Mouse (Mus musculus) embryonic facial prominence, embryonic 10.5 days (tissue): ENCODE results near the gene Camta1. TPM values are rescaled to one million over a fixed set of nuclear protein-coding genes. Genes with fewer than 3 reads are reported as not detected.

Source experiments
- DNase-seq: peaks from one replicate; pipeline ENCODE4 v3.0.0-alpha.2; 2017; ENCODE audit warnings: low spot score
- H3K27ac ChIP-seq: fragments of 300-500 bp; sonication (generic); replicated peaks from 2 replicates; pipeline ENCODE4 v1.5.1; 2016; ENCODE audit warnings: mild to moderate bottlenecking
- H3K27me3 ChIP-seq: fragments of 300-500 bp; sonication (generic); replicated peaks from 2 replicates; pipeline ENCODE4 v1.6.1; 2016; ENCODE audit warnings: low read depth, mild to moderate bottlenecking; ENCODE audit not compliant: poor library complexity, severe bottlenecking
- H3K36me3 ChIP-seq: fragments of 300-500 bp; sonication (generic); replicated peaks from 2 replicates; pipeline ENCODE4 v1.6.1; 2016; ENCODE audit warnings: mild to moderate bottlenecking, moderate library complexity
- H3K4me1 ChIP-seq: fragments of 300-500 bp; sonication (generic); 2 replicates; pipeline ENCODE4 v1.6.1; 2016
- H3K4me3 ChIP-seq: fragments of 300-500 bp; sonication (generic); 2 replicates; pipeline ENCODE4 v1.5.1; 2016; ENCODE audit warnings: mild to moderate bottlenecking, moderate library complexity
- H3K9me3 ChIP-seq: fragments of 300-500 bp; sonication (generic); 2 replicates; pipeline ENCODE4 v1.6.1; 2016; ENCODE audit warnings: mild to moderate bottlenecking
- WGBS: fragments of 180-500 bp; shearing (Covaris S2); methylation state at CpG from one replicate; pipeline ENCODE4 v1.1.7; 2016; 5-methylcytosine and 5-hydroxymethylcytosine counted together
- polyA plus RNA-seq: library from polyadenylated mRNA; unstranded; fragments of >200 nt; fragmentation: Nextera tagmentation; extraction: Ambion mirVana; gene quantifications from 2 replicates; pipeline ENCODE4 v1.2.1, GENCODE M21; 2016

Gene Camta1
- polyA plus RNA-seq, 1 experiment from 2014 or later, result 110 TPM

DNA sequence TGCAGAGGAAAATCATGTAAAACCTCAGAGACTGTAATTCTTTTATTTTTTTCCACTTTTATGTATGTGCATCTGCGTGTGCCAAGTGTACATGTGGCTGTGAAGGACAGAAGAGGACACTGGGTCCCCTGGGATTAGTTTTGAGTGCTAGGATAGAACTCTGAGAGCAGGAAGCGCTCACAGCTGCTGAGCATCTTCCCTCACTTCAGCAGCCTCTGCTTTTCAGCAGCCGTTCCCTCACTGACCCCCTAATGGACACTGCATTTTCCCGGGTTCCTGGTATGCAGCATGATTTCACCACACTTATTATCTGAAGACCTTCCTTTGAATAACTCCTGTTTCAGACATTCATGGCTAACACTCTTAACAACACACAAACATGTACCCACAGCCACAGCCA lies 93.9 kb downstream of the Camta1 start:
- no peaks in the 10 kb centered on the region for H3K36me3 ChIP-seq
- H3K27me3 ChIP-seq, result no peaks in the 10 kb centered on the region
- H3K9me3 ChIP-seq, result no peaks in the 10 kb centered on the region
- H3K4me3 ChIP-seq, result no peak overlapping the region
- 87% methylated on average over 4 of the region's 4 CpGs for WGBS
- DNase-seq, result no peak
- H3K27ac ChIP-seq, result no peak overlapping the region
- H3K4me1 ChIP-seq, result no peaks in the 10 kb centered on the region; the same call in 1 of the 2 replicates

DNA sequence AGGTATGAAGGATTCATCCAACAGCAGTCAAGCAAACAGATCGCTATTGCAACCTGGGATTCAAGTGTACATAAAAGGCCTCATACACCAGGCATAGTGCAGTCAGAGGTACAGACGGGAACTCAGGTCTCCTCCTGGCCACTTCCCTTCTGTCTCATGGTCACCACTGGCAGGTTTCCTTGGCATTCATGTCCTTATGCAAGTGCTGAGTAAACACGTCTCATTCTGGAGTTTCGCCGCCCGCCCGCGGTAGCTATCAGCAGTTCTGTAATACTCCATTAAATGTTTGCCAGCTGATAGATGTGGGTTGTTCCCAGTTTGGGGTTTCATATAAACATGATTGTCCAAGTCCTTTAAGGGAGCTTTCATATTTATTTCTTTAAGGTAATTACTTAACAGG lies 94.3 kb downstream of the Camta1 start:
- 93% methylated on average over 8 of the region's 8 CpGs for WGBS
- DNase-seq, result no peak
- H3K27me3 ChIP-seq, result no peaks in the 10 kb centered on the region

DNA sequence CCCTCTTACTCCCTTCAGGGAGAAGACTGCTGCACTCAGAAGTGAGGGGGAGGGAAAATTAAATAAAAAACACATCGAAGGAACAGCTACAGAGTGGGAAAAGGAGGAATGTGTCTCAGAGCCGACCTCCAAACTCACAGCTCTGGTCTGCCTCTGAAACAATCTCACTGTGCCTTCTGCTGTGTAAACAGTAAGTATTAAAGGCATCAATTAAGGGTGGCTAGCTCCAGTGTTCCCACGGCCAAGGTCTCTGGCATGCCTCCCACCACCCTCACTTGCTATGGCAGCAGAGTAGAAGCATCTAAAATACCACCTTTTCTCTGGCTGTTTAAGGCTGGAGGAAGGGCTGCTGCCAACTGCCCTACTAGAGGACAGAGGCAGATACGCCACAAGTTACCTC lies 96.3 kb downstream of the Camta1 start:
- no peak for DNase-seq
- Histone ChIP-seq H3K36me3 (no peaks in the 10 kb centered on the region), H3K27ac (no peak overlapping the region), H3K27me3 (no peaks in the 10 kb centered on the region), H3K4me3 (no peak overlapping the region), H3K9me3 (no peaks in the 10 kb centered on the region), H3K4me1 (no peaks in the 10 kb centered on the region; the same call in 1 of the 2 replicates)
- WGBS, result 77% methylated on average over 4 of the region's 4 CpGs

More for the DNA sequence above, 94.3 kb downstream of the Camta1 start:
- H3K27ac ChIP-seq, result no peak overlapping the region
- no peaks in the 10 kb centered on the region; the same call in 1 of the 2 replicates for H3K4me1 ChIP-seq
- H3K36me3 ChIP-seq, result no peaks in the 10 kb centered on the region
- no peaks in the 10 kb centered on the region for H3K9me3 ChIP-seq
- no peak overlapping the region for H3K4me3 ChIP-seq

DNA sequence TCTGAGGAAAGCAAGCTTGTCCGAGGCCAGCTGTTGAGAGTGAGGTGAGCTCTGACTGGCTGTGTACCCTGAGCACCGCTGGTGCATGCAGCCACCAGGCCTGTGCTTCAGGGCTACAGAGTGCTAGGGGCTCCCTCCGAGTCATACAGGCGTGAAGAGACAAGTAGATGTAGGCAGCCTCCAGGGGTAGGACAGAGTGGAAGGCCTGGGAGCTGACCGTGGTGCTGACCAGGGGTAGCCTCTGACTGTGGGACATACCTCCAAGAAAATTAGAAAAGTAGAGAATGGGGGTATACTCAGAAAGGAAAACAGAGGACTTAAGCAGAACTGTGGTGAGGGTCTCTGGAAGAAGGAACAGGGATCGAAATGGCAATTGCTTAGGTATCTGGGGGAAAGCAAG lies 97.7 kb downstream of the Camta1 start:
- Histone ChIP-seq H3K27ac (no peak overlapping the region), H3K4me1 (no peaks in the 10 kb centered on the region; the same call in 1 of the 2 replicates), H3K36me3 (no peaks in the 10 kb centered on the region), H3K4me3 (no peak overlapping the region), H3K27me3 (no peaks in the 10 kb centered on the region), H3K9me3 (no peaks in the 10 kb centered on the region)
- WGBS, result 37% methylated on average over 6 of the region's 6 CpGs
- peak; percentile 77 for DNase-seq

DNA sequence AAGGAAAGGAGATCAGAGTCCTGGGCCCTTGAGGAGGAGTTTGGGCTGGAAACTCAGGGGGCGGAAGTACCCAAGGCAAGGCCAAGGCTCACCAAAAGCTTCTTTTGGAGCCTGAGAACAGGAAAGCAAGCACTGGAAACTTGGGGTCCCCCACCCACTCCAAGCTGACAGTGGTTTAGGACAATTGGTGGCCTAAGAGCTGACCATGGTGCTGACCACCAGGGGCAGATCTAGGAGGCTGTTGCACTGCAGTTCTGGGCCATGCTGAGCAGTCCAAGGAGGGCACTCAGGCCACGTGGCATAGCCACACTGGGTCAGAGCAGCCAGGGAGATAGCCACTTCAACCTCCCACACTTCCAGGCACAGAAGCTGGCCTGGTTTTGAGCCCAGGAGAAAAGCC lies 102.6 kb downstream of the Camta1 start:
- no peaks in the 10 kb centered on the region for H3K9me3 ChIP-seq
- no peak overlapping the region for H3K27ac ChIP-seq
- H3K27me3 ChIP-seq, result no peaks in the 10 kb centered on the region
- no peaks in the 10 kb centered on the region for H3K36me3 ChIP-seq
- WGBS, result 67% methylated on average over 2 of the region's 2 CpGs
- peaks cover 16% of the 10 kb centered on the region for H3K4me1 ChIP-seq
- peak; percentile 38 for DNase-seq
- no peak overlapping the region for H3K4me3 ChIP-seq

DNA sequence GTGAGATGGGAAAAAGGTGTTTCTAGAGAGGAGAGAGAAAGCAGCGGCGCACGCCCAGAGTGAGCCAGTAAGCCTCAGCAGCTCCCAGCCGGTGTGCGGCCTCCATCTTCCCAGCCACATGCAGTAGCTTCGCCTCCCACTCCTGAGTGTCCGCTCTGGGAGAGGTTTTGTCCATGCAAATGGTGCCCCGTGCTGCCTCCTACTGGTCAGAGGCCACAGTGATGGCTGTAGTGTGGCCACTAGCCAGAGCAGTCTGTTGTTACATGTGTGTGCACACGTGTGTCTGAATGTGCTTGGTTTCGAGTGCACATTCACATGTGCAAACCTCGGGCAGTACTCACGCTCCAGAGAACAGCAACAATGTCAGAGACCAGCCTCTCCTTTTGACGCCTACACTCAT lies 103.3 kb downstream of the Camta1 start:
- no peaks in the 10 kb centered on the region for H3K36me3 ChIP-seq
- H3K27ac ChIP-seq, result no peak overlapping the region
- DNase-seq, result no peak
- no peaks in the 10 kb centered on the region for H3K9me3 ChIP-seq
- H3K27me3 ChIP-seq, result no peaks in the 10 kb centered on the region
- WGBS, result 93% methylated on average over 13 of the region's 13 CpGs
- no peak overlapping the region for H3K4me3 ChIP-seq
- H3K4me1 ChIP-seq, result peaks cover 23% of the 10 kb centered on the region

DNA sequence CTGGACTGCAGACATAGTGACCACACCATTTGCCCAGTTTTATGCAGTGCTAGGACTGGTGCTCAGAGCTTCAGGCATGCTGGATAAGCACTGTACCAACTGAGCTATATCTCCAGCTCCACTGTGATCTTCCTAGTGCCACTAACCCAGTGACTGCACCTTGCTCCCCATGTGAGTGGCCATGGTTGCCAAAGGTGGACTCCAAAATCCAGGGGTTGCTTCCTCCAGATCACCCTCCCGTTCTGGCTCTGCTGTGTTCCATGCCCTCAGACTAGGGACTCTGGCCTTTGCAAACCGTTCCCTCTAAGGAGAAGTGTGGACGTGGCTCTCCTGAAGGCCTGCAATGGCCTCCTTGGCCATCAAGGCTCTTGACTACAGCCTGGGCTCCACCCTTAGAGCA lies 104.4 kb downstream of the Camta1 start:
- no peak overlapping the region for H3K4me3 ChIP-seq
- H3K27ac ChIP-seq, result no peak overlapping the region
- 89% methylated on average over 3 of the region's 3 CpGs for WGBS
- no peak for DNase-seq
- H3K27me3 ChIP-seq, result no peaks in the 10 kb centered on the region
- H3K36me3 ChIP-seq, result no peaks in the 10 kb centered on the region
- H3K9me3 ChIP-seq, result no peaks in the 10 kb centered on the region
- peaks cover 34% of the 10 kb centered on the region for H3K4me1 ChIP-seq

DNA sequence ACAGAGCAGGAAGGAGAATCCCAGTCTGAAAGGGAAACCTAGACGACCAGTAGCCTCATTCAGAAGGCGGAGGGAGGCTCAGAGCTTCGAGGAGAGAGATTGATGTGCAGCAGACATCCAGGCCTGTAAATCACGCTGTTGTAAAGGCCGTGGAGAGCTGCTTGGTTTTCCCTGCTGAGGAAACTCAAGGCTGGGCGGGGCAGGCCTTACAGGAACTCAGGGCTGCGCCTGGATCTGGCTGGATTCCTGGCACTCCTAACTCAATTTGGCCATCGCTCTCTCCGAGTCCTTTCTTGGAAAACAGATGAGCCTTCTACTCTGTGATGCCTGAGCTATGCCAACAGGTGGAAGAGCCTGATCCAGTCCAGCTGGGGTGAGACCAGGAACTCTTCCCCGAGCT lies 105.3 kb downstream of the Camta1 start:
- Histone ChIP-seq H3K4me3 (no peak overlapping the region), H3K36me3 (no peaks in the 10 kb centered on the region), H3K4me1 (peaks cover 40% of the 10 kb centered on the region), H3K27me3 (no peaks in the 10 kb centered on the region), H3K9me3 (no peaks in the 10 kb centered on the region), H3K27ac (no peak overlapping the region)
- 87% methylated on average over 10 of the region's 10 CpGs for WGBS
- DNase-seq, result no peak

DNA sequence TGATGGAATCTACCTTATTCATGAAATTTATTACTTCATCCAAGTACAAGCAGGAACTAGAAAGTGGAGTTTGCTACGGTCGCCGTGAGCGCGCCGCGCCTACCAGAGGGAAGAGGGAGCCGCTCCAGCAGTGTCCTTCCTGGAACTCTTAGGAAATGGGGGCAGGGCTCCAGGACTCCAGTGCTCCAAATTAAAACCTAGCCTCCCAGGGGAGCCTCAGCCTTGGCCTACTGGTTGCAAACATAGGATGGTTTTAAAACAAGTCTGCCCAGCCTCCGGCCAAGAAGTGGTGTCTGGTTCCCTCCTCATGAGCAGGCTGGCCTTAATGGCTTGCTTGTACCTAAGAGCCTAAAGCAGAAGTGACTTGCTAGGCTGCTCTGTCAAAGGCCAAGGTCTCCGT lies 108.4 kb downstream of the Camta1 start:
- Histone ChIP-seq H3K27ac (no peak overlapping the region), H3K9me3 (no peaks in the 10 kb centered on the region), H3K36me3 (no peaks in the 10 kb centered on the region), H3K27me3 (no peaks in the 10 kb centered on the region), H3K4me1 (peaks cover 40% of the 10 kb centered on the region), H3K4me3 (no peak overlapping the region)
- 79% methylated on average over 10 of the region's 10 CpGs for WGBS
- no peak for DNase-seq

DNA sequence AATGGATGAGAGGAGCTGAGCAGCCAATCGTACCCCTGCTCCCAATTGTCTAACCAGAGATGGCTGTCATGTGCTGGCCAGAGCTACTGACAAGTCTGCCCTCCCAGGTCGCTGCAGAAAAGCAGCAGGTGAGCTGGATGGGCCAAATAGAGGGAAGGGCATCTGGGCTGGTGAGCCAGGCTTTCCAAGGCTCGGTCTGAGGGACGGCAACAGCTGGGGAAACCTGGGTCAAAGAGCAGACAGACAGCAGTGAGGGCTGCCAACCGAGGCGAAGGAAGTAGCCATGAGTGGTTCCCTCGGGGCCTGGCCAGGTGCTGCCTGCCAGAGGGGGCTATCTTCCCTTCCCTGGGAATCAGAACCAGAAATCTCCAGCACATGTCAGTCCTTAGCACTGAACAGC lies 109.1 kb downstream of the Camta1 start:
- Histone ChIP-seq H3K36me3 (no peaks in the 10 kb centered on the region), H3K9me3 (no peaks in the 10 kb centered on the region), H3K27ac (no peak overlapping the region; the same call in 1 of the 2 replicates), H3K27me3 (no peaks in the 10 kb centered on the region), H3K4me1 (peaks cover 40% of the 10 kb centered on the region), H3K4me3 (no peak overlapping the region)
- WGBS, result 60% methylated on average over 7 of the region's 7 CpGs
- no peak for DNase-seq

DNA sequence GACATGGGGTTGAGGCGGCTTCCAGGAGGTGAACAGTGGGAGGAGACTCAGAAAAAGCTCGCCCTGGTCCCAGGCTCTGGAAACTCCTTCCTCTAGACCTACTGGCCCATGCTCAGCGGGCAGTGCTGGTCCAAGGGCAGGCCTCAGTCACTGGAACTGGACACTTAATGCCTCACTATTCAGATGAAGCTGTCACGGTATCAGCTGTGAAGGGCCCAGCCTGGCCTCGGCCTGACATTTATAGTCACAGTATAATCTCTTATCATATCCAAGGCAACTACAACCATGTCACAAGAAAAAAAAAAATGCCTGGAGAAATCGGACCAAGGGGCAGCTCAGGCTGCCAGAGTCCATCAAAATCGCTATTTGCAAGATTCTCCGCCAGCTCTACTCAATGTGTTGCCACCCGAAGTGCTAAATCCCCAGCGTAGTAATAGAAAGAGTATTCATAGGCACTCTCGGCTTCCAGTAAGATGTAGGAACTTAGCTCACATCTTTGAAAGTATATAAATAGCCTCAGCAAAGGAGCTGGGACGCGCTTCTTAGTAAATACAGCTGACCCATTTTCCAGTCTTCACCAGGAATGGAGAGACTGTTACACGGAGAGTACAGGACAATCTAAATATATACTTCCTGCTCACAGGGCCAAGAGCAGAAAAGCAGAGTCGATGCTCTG lies 110.3 kb downstream of the Camta1 start:
- Histone ChIP-seq H3K27me3 (no peaks in the 10 kb centered on the region), H3K9me3 (no peaks in the 10 kb centered on the region), H3K36me3 (no peaks in the 10 kb centered on the region), H3K27ac (no peak overlapping the region), H3K4me3 (no peak overlapping the region), H3K4me1 (peaks cover 40% of the 10 kb centered on the region)
- DNase-seq, result no peak
- 87% methylated on average over 15 of the region's 15 CpGs for WGBS

DNA sequence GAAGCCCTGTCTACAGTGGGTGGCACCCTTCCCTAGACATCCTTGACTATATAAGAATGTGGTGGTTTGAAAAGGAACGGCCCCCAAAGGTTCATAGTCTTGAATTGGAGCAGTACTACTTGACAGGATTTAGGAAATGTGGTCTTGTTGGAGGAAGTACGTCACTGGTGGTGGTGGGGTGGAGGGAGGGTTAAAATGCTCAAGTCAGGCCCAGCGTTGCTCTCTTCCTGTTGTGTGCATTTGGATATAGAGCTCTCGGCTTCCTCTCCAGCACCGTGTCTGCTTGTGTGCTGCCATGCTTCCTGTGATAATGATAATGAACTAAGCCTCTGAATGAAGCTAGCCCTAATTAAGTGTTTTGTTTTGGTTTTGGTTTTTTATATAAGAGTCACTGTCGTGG lies 114.0 kb downstream of the Camta1 start:
- Histone ChIP-seq H3K27ac (no peak overlapping the region), H3K27me3 (no peaks in the 10 kb centered on the region), H3K4me3 (no peak overlapping the region), H3K36me3 (no peaks in the 10 kb centered on the region), H3K9me3 (no peaks in the 10 kb centered on the region), H3K4me1 (peaks cover 20% of the 10 kb centered on the region)
- no peak for DNase-seq
- WGBS, result 79% methylated on average over 6 of the region's 6 CpGs

DNA sequence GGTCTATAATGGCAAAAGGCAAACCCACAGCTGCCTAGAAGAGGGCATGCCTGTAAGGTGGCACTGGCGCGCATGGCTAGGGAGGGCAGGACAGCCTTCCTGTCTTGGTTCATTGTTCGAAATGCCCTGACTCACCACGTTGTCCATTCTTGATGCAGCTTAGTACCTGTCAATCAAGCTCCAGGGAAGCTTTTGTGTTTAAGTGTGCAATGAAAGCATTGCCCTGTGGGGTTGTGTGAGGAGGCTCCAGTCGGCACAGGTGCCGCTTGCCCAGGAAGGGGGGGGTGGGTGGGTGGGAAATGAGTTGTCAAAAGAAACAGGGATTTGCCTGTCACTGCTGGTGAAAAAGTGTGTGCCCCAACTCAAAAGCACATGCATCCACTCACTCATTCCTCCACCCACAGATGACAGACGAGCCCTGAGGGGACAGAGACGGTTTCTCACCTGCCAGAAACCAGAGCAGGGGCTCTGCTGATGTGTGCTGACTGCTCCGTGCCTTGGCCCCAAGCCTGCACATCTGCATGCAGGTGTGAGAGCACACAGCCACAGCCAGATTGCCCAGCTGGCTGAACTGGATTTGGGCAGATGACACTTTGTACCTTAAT lies 115.6 kb downstream of the Camta1 start:
- no peak overlapping the region for H3K27ac ChIP-seq
- WGBS, result 55% methylated on average over 9 of the region's 9 CpGs
- no peaks in the 10 kb centered on the region for H3K36me3 ChIP-seq
- no peaks in the 10 kb centered on the region for H3K27me3 ChIP-seq
- H3K9me3 ChIP-seq, result no peaks in the 10 kb centered on the region
- peak; percentile 56 for DNase-seq
- no peak overlapping the region for H3K4me3 ChIP-seq
- H3K4me1 ChIP-seq, result peaks cover 16% of the 10 kb centered on the region
